Mouse (Mus musculus): Measurements from ENCODE around the gene Lect2. TPM values are rescaled to one million over a fixed set of nuclear protein-coding genes. Genes with fewer than 3 reads are reported as not detected.

The Lect2 gene
- not detected in 2 replicates for total RNA-seq (2012; rRNA removed)

DNA sequence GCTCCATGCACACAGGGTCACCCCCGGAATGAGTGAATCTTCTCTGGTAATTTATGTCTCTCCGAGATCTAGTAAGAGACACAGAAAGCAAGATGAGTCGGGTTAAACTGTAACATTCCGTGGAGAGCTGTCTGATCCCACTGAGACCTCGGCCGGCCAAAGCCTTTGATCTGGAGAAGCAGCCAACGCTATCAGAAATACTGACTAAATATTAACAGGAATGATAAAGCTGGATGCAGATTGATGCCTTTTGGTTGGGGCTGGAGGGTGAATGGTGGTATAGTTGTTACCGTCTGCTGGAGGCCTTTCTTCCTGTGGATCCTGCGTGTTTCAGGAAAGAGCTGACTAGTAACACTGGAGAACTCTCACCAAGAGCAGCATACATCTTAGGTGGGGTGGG is at the start of gene Lect2:
TSS of gene Lect2 (minus strand) at position 102 of the 400 bp plus-strand sequence.
- TF ChIP-seq ZNF384 (IDR thresholded peaks at IDR 0.05; ENCODE audit: low read depth, low read length) = no peak
- no peak for TF ChIP-seq MAFK (IDR thresholded peaks at IDR 0.05; ENCODE audit: insufficient read depth, low read depth, low read length)
- TF ChIP-seq CHD2 (IDR thresholded peaks at IDR 0.05; ENCODE audit: low read depth, low read length) = no peak
- no peak for TF ChIP-seq ZC3H11A (IDR thresholded peaks at IDR 0.05; ENCODE audit: borderline replicate concordance, low read depth, low read length)
- no peak for TF ChIP-seq HCFC1 (IDR thresholded peaks at IDR 0.05; ENCODE audit: borderline replicate concordance, insufficient read depth, low read length)
- Histone ChIP-seq H3K9me3 (ENCODE audit: control insufficient read depth, insufficient read depth, low read depth, low read length) (no peaks in the 10 kb centered on the region), H3K36me3 (ENCODE audit: control insufficient read depth, insufficient read depth, low read length, poor library complexity, severe bottlenecking) (no peaks in the 10 kb centered on the region), H3K4me1 (ENCODE audit: control insufficient read depth in 2 of 2, insufficient read depth in 2 of 2, low read length in 2 of 2, poor library complexity in 1 of 2) (no peaks in the 10 kb centered on the region), H3K27ac (ENCODE audit: insufficient read depth, low read depth, low read length, poor library complexity, severe bottlenecking) (no peak within 1 kb of the TSS), H3K4me3 (ENCODE audit: insufficient read depth in 1 of 2, low read depth in 1 of 2, low read length in 2 of 2, poor library complexity in 1 of 2, severe bottlenecking in 1 of 2) (no peak within 1 kb of the TSS), H3K9ac (ENCODE audit: insufficient read depth, low read depth, low read length, poor library complexity, severe bottlenecking) (no peak within 1 kb of the TSS)
- in situ Hi-C loops (cut with MboI; ENCODE audit: low sequenced_read_pairs in 2 of 2, unreplicated experiment in 2 of 2) = no loop called here
- no peak for DNase-seq (ENCODE audit: low read depth, low spot score)

DNA sequence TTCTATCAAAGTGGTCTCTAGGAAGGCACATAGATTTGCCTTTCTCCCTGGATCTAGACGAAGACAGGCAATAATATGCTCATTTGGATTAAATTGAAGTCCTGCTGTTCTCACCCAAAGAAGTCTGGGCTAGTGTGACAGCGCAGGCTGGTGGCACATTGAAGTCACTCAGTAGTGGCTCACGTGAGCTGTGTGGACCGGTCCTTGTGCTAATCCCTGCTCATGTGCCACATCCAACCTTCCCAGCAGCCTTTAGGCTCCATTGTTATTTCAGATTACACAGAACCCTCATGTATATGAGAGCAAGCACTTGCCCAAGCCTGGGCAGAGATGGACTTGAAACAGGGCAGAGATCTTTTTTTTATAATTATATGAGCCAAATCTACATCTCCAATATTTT is 49.0 kb upstream of the Lect2 start:
- H3K4me1 ChIP-seq (ENCODE audit: control insufficient read depth in 2 of 2, insufficient read depth in 2 of 2, low read length in 2 of 2, poor library complexity in 1 of 2) = peaks cover 0 to 4% of the 10 kb centered on the region in 2 experiments; a peak in 1 of 4 replicates
- no peak for TF ChIP-seq ZC3H11A (IDR thresholded peaks at IDR 0.05; ENCODE audit: borderline replicate concordance, low read depth, low read length)
- TF ChIP-seq CHD2 (IDR thresholded peaks at IDR 0.05; ENCODE audit: low read depth, low read length) = no peak
- TF ChIP-seq ZNF384 (IDR thresholded peaks at IDR 0.05; ENCODE audit: low read depth, low read length) = no peak
- TF ChIP-seq MAFK (IDR thresholded peaks at IDR 0.05; ENCODE audit: insufficient read depth, low read depth, low read length) = no peak
- no peak for TF ChIP-seq HCFC1 (IDR thresholded peaks at IDR 0.05; ENCODE audit: borderline replicate concordance, insufficient read depth, low read length)
- H3K9me3 ChIP-seq (ENCODE audit: control insufficient read depth, insufficient read depth, low read depth, low read length) = no peaks in the 10 kb centered on the region
- no peak overlapping the region for H3K27ac ChIP-seq (ENCODE audit: insufficient read depth, low read depth, low read length, poor library complexity, severe bottlenecking)
- H3K4me3 ChIP-seq (ENCODE audit: insufficient read depth in 1 of 2, low read depth in 1 of 2, low read length in 2 of 2, poor library complexity in 1 of 2, severe bottlenecking in 1 of 2) = no peak overlapping the region
- no peak overlapping the region for H3K9ac ChIP-seq (ENCODE audit: insufficient read depth, low read depth, low read length, poor library complexity, severe bottlenecking)
- H3K36me3 ChIP-seq (ENCODE audit: control insufficient read depth, insufficient read depth, low read length, poor library complexity, severe bottlenecking) = no peaks in the 10 kb centered on the region
- no peak for DNase-seq (ENCODE audit: low read depth, low spot score)
- in situ Hi-C loops (cut with MboI; ENCODE audit: low sequenced_read_pairs in 2 of 2, unreplicated experiment in 2 of 2) = no loop called here

DNA sequence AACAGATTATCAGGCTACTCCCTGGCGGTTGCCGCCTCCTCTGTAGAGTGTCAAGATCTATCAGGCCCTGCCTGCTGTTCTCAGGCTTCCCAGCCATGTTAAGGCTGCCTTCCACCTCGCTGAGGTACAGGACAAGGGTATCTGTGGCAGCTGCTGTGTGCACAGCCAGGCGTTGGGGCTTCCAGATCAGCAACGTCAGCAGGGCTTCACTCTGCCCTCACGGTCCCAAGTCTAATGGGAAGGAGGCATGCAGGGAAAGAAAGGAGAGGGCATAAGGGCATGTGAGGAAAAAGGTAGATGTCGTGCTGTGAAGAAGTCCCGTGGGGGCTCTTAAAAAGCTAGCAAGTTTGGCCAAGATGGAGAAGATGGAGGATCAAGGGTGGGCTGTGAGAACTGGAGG is 46.9 kb upstream of the Lect2 start:
- no peak overlapping the region for H3K4me3 ChIP-seq (ENCODE audit: insufficient read depth in 1 of 2, low read depth in 1 of 2, low read length in 2 of 2, poor library complexity in 1 of 2, severe bottlenecking in 1 of 2)
- DNase-seq (ENCODE audit: low read depth, low spot score) = no peak
- in situ Hi-C loops (cut with MboI; ENCODE audit: low sequenced_read_pairs in 2 of 2, unreplicated experiment in 2 of 2) = no loop called here

DNA sequence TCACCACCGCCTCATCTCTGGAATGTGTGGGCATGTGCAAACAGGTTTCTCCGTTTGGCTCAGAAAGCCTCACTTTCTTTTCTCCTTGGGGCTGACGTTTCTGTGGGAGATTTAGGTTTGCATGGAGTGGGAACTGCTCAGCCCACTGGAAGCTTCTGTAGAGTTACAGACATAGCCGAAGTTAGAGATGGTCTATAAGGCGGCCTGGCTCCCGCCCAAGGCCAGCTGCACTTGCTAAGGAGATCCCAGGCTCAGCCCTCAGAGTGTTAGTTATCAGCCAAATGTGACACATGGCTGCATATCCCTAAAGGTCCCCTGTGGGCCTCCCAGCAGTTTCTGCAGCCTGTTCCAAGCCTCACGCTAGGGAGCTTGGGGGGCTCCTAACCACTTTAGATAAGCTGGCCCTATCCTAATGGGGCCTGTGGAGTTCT is 45.7 kb upstream of the Lect2 start:
- Histone ChIP-seq H3K36me3 (ENCODE audit: control insufficient read depth, insufficient read depth, low read length, poor library complexity, severe bottlenecking) (no peaks in the 10 kb centered on the region), H3K4me1 (ENCODE audit: control insufficient read depth in 2 of 2, insufficient read depth in 2 of 2, low read length in 2 of 2, poor library complexity in 1 of 2) (0 out of 4 replicates have a peak, but pooled peaks cover 0 to 2% of the 10 kb centered on the region in 2 experiments), H3K9me3 (ENCODE audit: control insufficient read depth, insufficient read depth, low read depth, low read length) (no peaks in the 10 kb centered on the region), H3K9ac (ENCODE audit: insufficient read depth, low read depth, low read length, poor library complexity, severe bottlenecking) (no peak overlapping the region), H3K4me3 (ENCODE audit: insufficient read depth in 1 of 2, low read depth in 1 of 2, low read length in 2 of 2, poor library complexity in 1 of 2, severe bottlenecking in 1 of 2) (no peak overlapping the region), H3K27ac (ENCODE audit: insufficient read depth, low read depth, low read length, poor library complexity, severe bottlenecking) (no peak overlapping the region)
- no peak for DNase-seq (ENCODE audit: low read depth, low spot score)
- TF ChIP-seq CHD2 (IDR thresholded peaks at IDR 0.05; ENCODE audit: low read depth, low read length) (no peak), ZNF384 (IDR thresholded peaks at IDR 0.05; ENCODE audit: low read depth, low read length) (no peak), ZC3H11A (IDR thresholded peaks at IDR 0.05; ENCODE audit: borderline replicate concordance, low read depth, low read length) (no peak), HCFC1 (IDR thresholded peaks at IDR 0.05; ENCODE audit: borderline replicate concordance, insufficient read depth, low read length) (no peak), MAFK (IDR thresholded peaks at IDR 0.05; ENCODE audit: insufficient read depth, low read depth, low read length) (no peak)
- in situ Hi-C loops (cut with MboI; ENCODE audit: low sequenced_read_pairs in 2 of 2, unreplicated experiment in 2 of 2) = no loop called here

More for the DNA sequence above, 46.9 kb upstream of the Lect2 start:
- Histone ChIP-seq H3K27ac (ENCODE audit: insufficient read depth, low read depth, low read length, poor library complexity, severe bottlenecking) (no peak overlapping the region), H3K9ac (ENCODE audit: insufficient read depth, low read depth, low read length, poor library complexity, severe bottlenecking) (no peak overlapping the region), H3K4me1 (ENCODE audit: control insufficient read depth in 2 of 2, insufficient read depth in 2 of 2, low read length in 2 of 2, poor library complexity in 1 of 2) (0 out of 4 replicates have a peak, but pooled peaks cover 0 to 2% of the 10 kb centered on the region in 2 experiments), H3K36me3 (ENCODE audit: control insufficient read depth, insufficient read depth, low read length, poor library complexity, severe bottlenecking) (no peaks in the 10 kb centered on the region), H3K9me3 (ENCODE audit: control insufficient read depth, insufficient read depth, low read depth, low read length) (no peaks in the 10 kb centered on the region)
- TF ChIP-seq MAFK (IDR thresholded peaks at IDR 0.05; ENCODE audit: insufficient read depth, low read depth, low read length) = no peak

DNA sequence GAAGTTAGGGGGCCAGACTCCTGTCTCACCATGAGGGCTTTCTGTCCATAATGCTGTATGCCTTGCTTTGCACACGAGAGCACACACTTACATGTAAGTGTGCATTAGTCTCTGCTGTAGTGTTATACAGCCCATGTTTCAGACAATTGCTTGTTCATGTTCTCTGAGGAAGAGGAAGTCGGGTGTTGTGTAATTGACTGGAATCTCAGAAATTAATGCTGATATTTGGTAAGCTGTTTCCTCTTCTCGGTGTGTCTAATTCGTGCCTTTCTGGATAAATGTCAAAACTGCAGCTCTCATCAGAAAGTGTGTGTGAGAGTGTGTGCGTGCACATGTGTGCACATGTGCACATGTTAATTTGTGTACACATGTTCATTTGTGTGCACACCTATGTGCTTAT is 44.9 kb upstream of the Lect2 start:
- Histone ChIP-seq H3K9ac (ENCODE audit: insufficient read depth, low read depth, low read length, poor library complexity, severe bottlenecking) (no peak overlapping the region), H3K4me1 (ENCODE audit: control insufficient read depth in 2 of 2, insufficient read depth in 2 of 2, low read length in 2 of 2, poor library complexity in 1 of 2) (0 out of 4 replicates have a peak, but pooled peaks cover 0 to 2% of the 10 kb centered on the region in 2 experiments), H3K27ac (ENCODE audit: insufficient read depth, low read depth, low read length, poor library complexity, severe bottlenecking) (no peak overlapping the region), H3K9me3 (ENCODE audit: control insufficient read depth, insufficient read depth, low read depth, low read length) (no peaks in the 10 kb centered on the region), H3K36me3 (ENCODE audit: control insufficient read depth, insufficient read depth, low read length, poor library complexity, severe bottlenecking) (no peaks in the 10 kb centered on the region), H3K4me3 (ENCODE audit: insufficient read depth in 1 of 2, low read depth in 1 of 2, low read length in 2 of 2, poor library complexity in 1 of 2, severe bottlenecking in 1 of 2) (no peak overlapping the region)
- no peak for DNase-seq (ENCODE audit: low read depth, low spot score)
- TF ChIP-seq MAFK (IDR thresholded peaks at IDR 0.05; ENCODE audit: insufficient read depth, low read depth, low read length) (no peak), ZC3H11A (IDR thresholded peaks at IDR 0.05; ENCODE audit: borderline replicate concordance, low read depth, low read length) (no peak), CHD2 (IDR thresholded peaks at IDR 0.05; ENCODE audit: low read depth, low read length) (no peak), HCFC1 (IDR thresholded peaks at IDR 0.05; ENCODE audit: borderline replicate concordance, insufficient read depth, low read length) (no peak), ZNF384 (IDR thresholded peaks at IDR 0.05; ENCODE audit: low read depth, low read length) (no peak)
- in situ Hi-C loops (cut with MboI; ENCODE audit: low sequenced_read_pairs in 2 of 2, unreplicated experiment in 2 of 2) = no loop called here

Data from ES-E14 (cell line).